Mouse (Mus musculus) layer of hippocampus, adult 2 months (tissue): Measurements from ENCODE around the gene Hoxd3. TPM values are rescaled to one million over a fixed set of nuclear protein-coding genes. Genes with fewer than 3 reads are reported as not detected.

ENCODE experiments used
- DNase-seq, 2 experiments: peaks; one replicate each; pipeline ENCODE4 v3.0.0; 2022; ENCODE audit warnings: low spot score in 2 of 2
- H3K27ac ChIP-seq: fragments of 200-600 bp; 2 replicates; pipeline ENCODE4 v1.8.1; 2022
- H3K4me3 ChIP-seq: fragments of 200-600 bp; 2 replicates; pipeline ENCODE4 v1.8.1; 2022; ENCODE audit warnings: mild to moderate bottlenecking
- CTCF ChIP-seq: fragments of 200-600 bp; conservative IDR thresholded peaks from 2 replicates; pipeline ENCODE4 v1.8.1; 2022; ENCODE audit warnings: antibody characterized with exemption, mild to moderate bottlenecking, moderate library complexity
- long read RNA-seq, 2 experiments: library from polyadenylated mRNA; stranded (forward); transcript quantifications; one replicate each; pipeline ENCODE4 v2.0.0; 2021; ENCODE audit warnings: borderline mapping rate in 2 of 2
- total RNA-seq, 2 experiments: library from RNA; stranded (reverse); gene quantifications; 2 replicates each; pipeline ENCODE4 v1.2.3; 2021

Gene Hoxd3
- not detected for total RNA-seq
- long read RNA-seq, experiment 1: 0 reads
- long read RNA-seq, experiment 2: 0 reads

GRCm38 (mm10) chr2:74711721-74712621 is at the start of gene Hoxd3, which contains the start of gene Hoxd4:
Hoxd3 (plus strand) TSS chr2:74711927.
Hoxd4 (plus strand) TSS chr2:74711929.
- no peak within 1 kb of the TSS for H3K27ac ChIP-seq
- no peak for TF ChIP-seq CTCF
- no peak for DNase-seq
- H3K4me3 ChIP-seq: no peak within 1 kb of the TSS

GRCm38 (mm10) chr2:74663291-74663925 is 48.3 kb upstream of the Hoxd3 start:
- peak; percentile 33 to 52 for DNase-seq
- no peak overlapping the region for H3K27ac ChIP-seq
- TF ChIP-seq CTCF: peak; percentile 88
- no peak overlapping the region for H3K4me3 ChIP-seq

GRCm38 (mm10) chr2:74666411-74666810 is 45.3 kb upstream of the Hoxd3 start:
- H3K27ac ChIP-seq: no peak overlapping the region
- DNase-seq: no peak
- no peak for TF ChIP-seq CTCF
- H3K4me3 ChIP-seq: no peak overlapping the region

DNA sequence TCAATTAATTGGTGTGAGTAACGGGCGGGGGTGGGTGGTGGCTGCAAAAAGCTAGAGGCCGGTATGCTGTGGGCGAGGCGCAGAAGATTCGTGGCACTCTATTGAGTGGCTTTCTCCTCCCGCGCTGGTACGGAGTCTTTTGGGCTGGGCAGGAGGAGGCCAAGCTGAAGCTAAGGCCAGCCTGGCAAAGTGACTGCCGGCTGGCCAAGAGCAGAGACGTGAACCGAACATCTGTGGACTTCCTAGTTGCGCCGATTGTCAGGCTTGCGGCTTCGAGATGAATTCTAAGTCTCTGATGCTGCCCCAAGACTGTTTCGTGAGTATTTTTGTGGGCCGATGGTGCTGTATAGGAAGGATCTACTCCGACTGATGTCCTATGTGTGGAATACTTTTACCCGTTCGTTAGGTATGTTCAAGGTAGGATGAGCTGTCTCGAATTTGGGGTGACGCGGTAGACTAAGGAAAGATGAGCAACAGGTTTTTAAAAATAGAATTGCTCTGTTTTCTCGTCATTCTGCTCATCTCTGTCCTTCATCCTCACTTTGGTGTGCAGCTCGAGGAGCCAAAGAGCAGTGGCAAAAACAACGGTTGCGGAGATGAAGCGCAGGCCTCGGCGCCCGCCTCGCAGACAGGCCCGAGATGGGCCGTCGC is 44.4 kb upstream of the Hoxd3 start:
- DNase-seq: no peak
- Histone ChIP-seq H3K27ac (no peak overlapping the region), H3K4me3 (no peak overlapping the region)
- no peak for TF ChIP-seq CTCF

GRCm38 (mm10) chr2:74667842-74668357 is 43.8 kb upstream of the Hoxd3 start, which contains the start of gene Hoxd13:
Hoxd13 (plus strand) TSS chr2:74668310.
- H3K4me3 ChIP-seq: no peak within 1 kb of the TSS
- no peak within 1 kb of the TSS for H3K27ac ChIP-seq
- no peak for TF ChIP-seq CTCF
- DNase-seq: no peak

GRCm38 (mm10) chr2:74668370-74669229 is 43.1 kb upstream of the Hoxd3 start:
- no peak overlapping the region for H3K4me3 ChIP-seq

GRCm38 (mm10) chr2:74669230-74669578 is 42.5 kb upstream of the Hoxd3 start:
- no peak overlapping the region for H3K4me3 ChIP-seq
- no peak overlapping the region for H3K27ac ChIP-seq
- no peak for DNase-seq
- no peak for TF ChIP-seq CTCF

More at GRCm38 (mm10) chr2:74668370-74669229, 43.1 kb upstream of the Hoxd3 start:
- H3K27ac ChIP-seq: no peak overlapping the region
- no peak for DNase-seq
- no peak for TF ChIP-seq CTCF

GRCm38 (mm10) chr2:74669650-74670235 is 42.0 kb upstream of the Hoxd3 start:
- H3K4me3 ChIP-seq: no peak overlapping the region
- no peak for TF ChIP-seq CTCF
- no peak for DNase-seq
- no peak overlapping the region for H3K27ac ChIP-seq

DNA sequence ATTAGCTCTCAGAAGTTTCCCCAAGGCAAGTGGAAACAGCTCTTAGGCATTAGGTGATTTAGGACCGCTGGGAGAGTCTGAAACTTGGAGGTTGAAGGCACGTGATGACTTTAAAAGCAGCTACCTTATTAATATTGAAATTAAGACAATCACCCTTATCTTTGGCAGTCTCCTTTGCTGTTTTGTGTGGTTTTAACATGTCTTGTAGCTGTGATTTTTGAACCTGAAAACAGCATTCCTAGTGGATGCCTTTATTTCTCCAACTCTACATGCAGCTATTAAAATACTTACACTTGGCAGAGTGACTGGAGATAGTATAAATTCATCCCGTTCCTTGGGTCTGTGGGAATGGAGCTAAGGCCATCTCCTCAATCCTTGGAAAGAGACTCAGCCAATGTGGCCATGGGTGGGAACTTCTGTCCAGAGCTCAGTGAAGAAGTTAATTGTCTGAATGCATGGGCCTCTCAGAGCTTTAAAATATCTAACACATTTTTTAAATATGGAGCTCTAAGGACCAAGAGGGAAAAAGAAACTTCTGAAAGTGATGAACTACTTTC is 41.0 kb upstream of the Hoxd3 start:
- H3K27ac ChIP-seq: no peak overlapping the region
- TF ChIP-seq CTCF: no peak

GRCm38 (mm10) chr2:74671847-74672246 is 39.9 kb upstream of the Hoxd3 start:
- TF ChIP-seq CTCF: no peak
- H3K4me3 ChIP-seq: no peak overlapping the region
- DNase-seq: no peak
- no peak overlapping the region for H3K27ac ChIP-seq

More for the DNA sequence above, 41.0 kb upstream of the Hoxd3 start:
- no peak overlapping the region for H3K4me3 ChIP-seq
- DNase-seq: no peak
